Mouse (Mus musculus) MEL (cell line): ENCODE data around the gene Cpne1.

ENCODE experiments used
- BHLHE40 ChIP-seq: IDR thresholded peaks from 2 replicates; pipeline ENCODE4 v1.6.1; 2012; ENCODE audit warnings: low read depth, mild to moderate bottlenecking, inconsistent platforms, low read length, improper control_type of control experiment, borderline replicate concordance
- CHD1 ChIP-seq: IDR thresholded peaks from 2 replicates; pipeline ENCODE4 v1.6.1; 2012; ENCODE audit warnings: low read depth, mild to moderate bottlenecking, inconsistent platforms, low read length, improper control_type of control experiment
- CHD2 ChIP-seq: IDR thresholded peaks from 2 replicates; pipeline ENCODE4 v1.6.1; 2011; ENCODE audit warnings: low read length, improper control_type of control experiment
- CTCF ChIP-seq, 3 experiments: IDR thresholded peaks in 2 of 3; conservative IDR thresholded peaks in 1 of 3; 2 replicates each; pipeline ENCODE4 v1.5.1; 2011 to 2012; ENCODE audit warnings: low read length in 3 of 3, low read depth in 2 of 3, mild to moderate bottlenecking in 2 of 3, improper control_type of control experiment in 1 of 3, inconsistent platforms in 1 of 3, mixed read lengths in 1 of 3, moderate library complexity in 1 of 3; ENCODE audit not compliant: control insufficient read depth in 1 of 3, insufficient read depth in 1 of 3, poor library complexity in 1 of 3, severe bottlenecking in 1 of 3
- EP300 ChIP-seq, 2 experiments: IDR thresholded peaks; 2 replicates each; pipeline ENCODE4 v1.6.1; 2011; ENCODE audit warnings: improper control_type of control experiment in 2 of 2, low read length in 2 of 2, low read depth in 1 of 2, mild to moderate bottlenecking in 1 of 2
- GATA1 ChIP-seq: IDR thresholded peaks from 2 replicates; pipeline ENCODE4 v1.6.1; 2011; ENCODE audit warnings: low read depth, low read length, improper control_type of control experiment
- HCFC1 ChIP-seq: IDR thresholded peaks from 2 replicates; pipeline ENCODE4 v1.6.1; 2012; ENCODE audit warnings: low read depth, mild to moderate bottlenecking, inconsistent platforms, low read length, improper control_type of control experiment, moderate library complexity
- POLR2A ChIP-seq, 2 experiments: IDR thresholded peaks; 2 replicates each; pipeline ENCODE4 v1.6.1; 2011 to 2012; ENCODE audit warnings: low read length in 2 of 2, mild to moderate bottlenecking in 2 of 2, control low read depth in 1 of 2, improper control_type of control experiment in 1 of 2, low read depth in 1 of 2, moderate library complexity in 1 of 2; ENCODE audit not compliant: control insufficient read depth in 1 of 2, insufficient read depth in 1 of 2, poor library complexity in 1 of 2
- POLR2AphosphoS2 ChIP-seq: IDR thresholded peaks from 2 replicates; pipeline ENCODE4 v1.6.1; 2011; ENCODE audit warnings: low read length, improper control_type of control experiment
- RAD21 ChIP-seq: IDR thresholded peaks from 2 replicates; pipeline ENCODE4 v1.6.1; 2011; ENCODE audit warnings: mild to moderate bottlenecking, low read depth, low read length, improper control_type of control experiment
- TCF12 ChIP-seq: IDR thresholded peaks from 2 replicates; pipeline ENCODE4 v1.6.1; 2014; ENCODE audit warnings: low read depth, mild to moderate bottlenecking, inconsistent platforms, low read length, improper control_type of control experiment, moderate library complexity
- UBTF ChIP-seq: IDR thresholded peaks from 2 replicates; pipeline ENCODE4 v1.6.1; 2012; ENCODE audit warnings: low read depth, mild to moderate bottlenecking, inconsistent platforms, low read length, improper control_type of control experiment, moderate library complexity, borderline replicate concordance; ENCODE audit not compliant: insufficient read depth
- USF1 ChIP-seq: IDR thresholded peaks from 2 replicates; pipeline ENCODE4 v1.6.1; 2014; ENCODE audit warnings: low read depth, mild to moderate bottlenecking, inconsistent platforms, low read length, improper control_type of control experiment, moderate library complexity
- ZNF384 ChIP-seq: IDR thresholded peaks from 2 replicates; pipeline ENCODE4 v1.6.1; 2012; ENCODE audit warnings: low read depth, mild to moderate bottlenecking, inconsistent platforms, low read length, improper control_type of control experiment

DNA sequence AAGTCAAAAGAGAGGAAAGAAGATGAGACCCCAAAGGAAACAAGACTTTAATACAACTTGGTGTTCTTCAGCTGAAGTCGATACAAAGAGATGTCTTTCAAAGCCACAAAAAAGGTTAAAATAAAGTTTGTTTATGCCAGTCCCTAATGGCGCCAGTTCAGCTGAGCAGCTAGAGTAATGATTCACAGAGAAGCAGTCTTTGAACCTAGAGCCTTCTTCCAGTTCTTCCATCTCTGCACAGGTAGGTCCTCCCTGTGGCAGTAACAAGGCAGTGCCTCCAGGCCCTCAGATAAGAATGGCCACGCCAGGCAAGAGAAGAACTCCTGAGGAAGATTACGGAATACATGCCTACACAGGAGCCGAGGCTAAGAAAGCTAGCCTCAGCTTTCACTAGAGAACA, 12.0 kb upstream of the Cpne1 start:
- TF ChIP-seq GATA1 (no peak), UBTF (no peak), POLR2AphosphoS2 (no peak), POLR2A (IDR thresholded peaks at IDR 0.05; ENCODE audit: control insufficient read depth in 1 of 2, insufficient read depth in 1 of 2, low read depth in 1 of 2, low read length in 2 of 2, poor library complexity in 1 of 2) (no peak), CTCF (IDR thresholded peaks at IDR 0.05 in 2 of 3, conservative IDR thresholded peaks at IDR 0.05 in 1 of 3; ENCODE audit: control insufficient read depth in 1 of 3, insufficient read depth in 1 of 3, low read depth in 2 of 3, low read length in 3 of 3, poor library complexity in 1 of 3, severe bottlenecking in 1 of 3) (no peak), BHLHE40 (no peak), CHD1 (no peak), HCFC1 (no peak), ZNF384 (no peak), EP300 (IDR thresholded peaks at IDR 0.05; ENCODE audit: low read depth in 1 of 2, low read length in 2 of 2) (no peak), CHD2 (no peak), TCF12 (no peak), USF1 (no peak), RAD21 (no peak)
